Mouse (Mus musculus): ENCODE measurements around the gene Olfr461.
"Not testable (repeated sequence)": the region's sequence is repeated elsewhere in the genome, so short reads cannot be mapped to it uniquely, and the experiment has no call there.

The Olfr461 gene

DNA sequence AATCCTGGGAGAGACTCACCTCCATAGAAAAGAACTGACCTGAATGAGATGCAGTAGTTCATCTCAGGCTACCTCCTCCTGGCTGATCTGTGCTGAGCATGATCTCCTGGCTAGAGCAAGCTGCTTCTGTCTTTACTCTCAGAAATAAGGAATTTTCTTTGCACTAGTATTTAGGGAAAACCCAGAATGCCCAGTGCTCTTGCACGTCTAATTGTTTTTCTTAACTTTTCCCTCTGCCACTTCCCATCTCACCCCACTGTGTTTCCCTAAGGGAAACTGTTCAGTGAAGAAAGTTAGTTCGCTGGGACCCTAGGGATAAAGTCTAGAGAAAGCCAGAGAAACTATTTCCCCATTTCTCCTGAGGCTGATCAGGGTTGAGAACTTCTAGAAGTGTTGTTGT, at the start of gene Olfr461:
Olfr461 (minus strand) TSS at position 101 of the 400 bp plus-strand sequence.
- Histone ChIP-seq H3K27me3 (ENCODE audit: insufficient read depth, low read length) (no peaks in the 10 kb centered on the region), H3K4me1 (replicated peaks; ENCODE audit: low read depth, low read length) (no peaks in the 10 kb centered on the region), H3K4me3 (replicated peaks; ENCODE audit: low read length) (no peak within 1 kb of the TSS), H3K9me3 (ENCODE audit: low read length) (no peaks in the 10 kb centered on the region), H3K36me3 (ENCODE audit: insufficient read depth, low read length) (no peaks in the 10 kb centered on the region)
- no peak for TF ChIP-seq POU5F1 (IDR thresholded peaks at IDR 0.05; ENCODE audit: borderline replicate concordance, low read length)
- no peak for TF ChIP-seq NANOG (IDR thresholded peaks at IDR 0.05; ENCODE audit: borderline replicate concordance, low read length)
- no peak for TF ChIP-seq CTCF (conservative IDR thresholded peaks at IDR 0.05; ENCODE audit: low read length)

DNA sequence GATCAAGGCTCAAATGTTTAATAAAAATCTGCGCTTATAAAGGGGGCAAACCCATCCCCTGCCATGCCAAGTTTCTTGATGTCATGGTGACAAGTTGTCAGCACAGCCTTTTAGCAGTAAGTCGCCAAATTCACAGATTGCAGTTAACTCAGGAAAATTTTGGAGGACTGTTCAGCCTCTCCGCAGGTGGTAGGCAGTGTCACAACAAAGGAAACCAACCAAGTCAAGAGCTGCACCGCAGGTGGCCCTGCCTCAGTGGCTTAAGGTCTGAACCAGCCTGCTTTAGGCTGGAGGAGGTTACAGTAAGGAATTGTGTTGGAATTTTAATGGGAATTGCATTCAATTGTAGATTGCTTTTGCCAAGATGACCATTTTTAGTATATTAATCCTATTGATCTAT, 43.7 kb upstream of the Olfr461 start:
- H3K4me1 ChIP-seq (replicated peaks; ENCODE audit: low read depth, low read length); H3K4me3 ChIP-seq (replicated peaks; ENCODE audit: low read length); H3K27me3 ChIP-seq (ENCODE audit: insufficient read depth, low read length); H3K9me3 ChIP-seq (ENCODE audit: low read length); H3K36me3 ChIP-seq (ENCODE audit: insufficient read depth, low read length): not testable (repeated sequence)

DNA sequence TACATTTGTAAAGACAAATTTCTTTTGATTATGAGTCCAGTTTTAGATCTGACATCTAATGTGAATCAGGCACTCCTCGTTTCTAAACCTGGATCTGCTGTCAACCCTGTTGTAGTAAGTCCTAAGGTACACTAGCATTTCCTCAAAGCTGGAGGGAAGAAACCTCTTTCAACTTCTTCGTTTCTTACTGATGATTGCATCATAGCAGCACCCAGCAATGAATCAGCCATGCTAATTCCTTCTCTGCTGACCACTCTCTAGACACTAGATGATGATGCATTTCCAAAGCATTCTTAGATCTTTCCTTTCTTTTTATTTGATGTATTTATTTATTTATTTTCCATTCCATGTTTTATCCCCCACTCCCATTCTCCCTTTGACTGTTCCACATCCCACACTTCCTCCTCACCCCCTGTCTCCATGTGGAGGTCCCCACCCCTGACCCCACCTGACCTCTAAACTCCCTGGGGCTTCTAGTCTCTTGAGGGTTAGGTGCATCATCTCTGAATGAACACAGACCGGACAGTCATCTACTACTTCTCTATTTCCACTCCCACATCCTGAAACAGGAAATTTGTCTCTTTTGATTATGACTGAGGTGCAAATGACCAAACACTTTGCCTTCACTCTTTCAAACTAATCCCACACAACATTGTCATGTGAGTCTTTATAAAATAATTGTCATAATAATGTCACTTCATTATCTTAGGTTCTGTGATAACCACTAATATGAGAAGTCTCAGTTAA, 40.1 kb upstream of the Olfr461 start:
- TF ChIP-seq NANOG (IDR thresholded peaks at IDR 0.05; ENCODE audit: borderline replicate concordance, low read length) (no peak), POU5F1 (IDR thresholded peaks at IDR 0.05; ENCODE audit: borderline replicate concordance, low read length) (no peak), CTCF (conservative IDR thresholded peaks at IDR 0.05; ENCODE audit: low read length) (no peak)
- Histone ChIP-seq H3K27me3 (ENCODE audit: insufficient read depth, low read length) (no peaks in the 10 kb centered on the region), H3K9me3 (ENCODE audit: low read length) (no peaks in the 10 kb centered on the region), H3K4me3 (replicated peaks; ENCODE audit: low read length) (no peak overlapping the region), H3K36me3 (ENCODE audit: insufficient read depth, low read length) (no peaks in the 10 kb centered on the region), H3K4me1 (replicated peaks; ENCODE audit: low read depth, low read length) (peaks cover 4% of the 10 kb centered on the region; the same call in 1 of the 2 replicates)

DNA sequence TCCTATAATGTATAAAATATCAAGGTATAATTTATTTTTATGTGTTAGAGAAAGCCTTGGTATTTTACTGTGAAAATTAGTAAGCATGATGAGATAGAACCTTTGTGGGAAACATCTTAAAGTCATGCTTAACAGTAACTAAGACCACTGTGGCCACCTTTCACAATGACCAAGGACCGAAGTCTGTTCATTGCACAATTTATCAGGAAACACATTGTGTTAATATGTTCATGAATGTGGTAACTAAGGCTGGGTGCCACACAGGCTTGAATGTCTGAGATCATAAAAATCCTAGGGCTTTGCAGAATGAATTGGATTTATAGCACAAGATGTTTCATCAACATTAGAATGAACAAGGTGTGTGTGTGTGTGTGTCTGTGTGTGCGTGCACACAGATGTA, 33.5 kb upstream of the Olfr461 start:
- TF ChIP-seq NANOG (IDR thresholded peaks at IDR 0.05; ENCODE audit: borderline replicate concordance, low read length) (no peak), POU5F1 (IDR thresholded peaks at IDR 0.05; ENCODE audit: borderline replicate concordance, low read length) (no peak), CTCF (conservative IDR thresholded peaks at IDR 0.05; ENCODE audit: low read length) (no peak)
- Histone ChIP-seq H3K4me1 (replicated peaks; ENCODE audit: low read depth, low read length) (no peaks in the 10 kb centered on the region), H3K4me3 (replicated peaks; ENCODE audit: low read length) (no peak overlapping the region), H3K9me3 (ENCODE audit: low read length) (no peaks in the 10 kb centered on the region), H3K27me3 (ENCODE audit: insufficient read depth, low read length) (no peaks in the 10 kb centered on the region), H3K36me3 (ENCODE audit: insufficient read depth, low read length) (no peaks in the 10 kb centered on the region)

DNA sequence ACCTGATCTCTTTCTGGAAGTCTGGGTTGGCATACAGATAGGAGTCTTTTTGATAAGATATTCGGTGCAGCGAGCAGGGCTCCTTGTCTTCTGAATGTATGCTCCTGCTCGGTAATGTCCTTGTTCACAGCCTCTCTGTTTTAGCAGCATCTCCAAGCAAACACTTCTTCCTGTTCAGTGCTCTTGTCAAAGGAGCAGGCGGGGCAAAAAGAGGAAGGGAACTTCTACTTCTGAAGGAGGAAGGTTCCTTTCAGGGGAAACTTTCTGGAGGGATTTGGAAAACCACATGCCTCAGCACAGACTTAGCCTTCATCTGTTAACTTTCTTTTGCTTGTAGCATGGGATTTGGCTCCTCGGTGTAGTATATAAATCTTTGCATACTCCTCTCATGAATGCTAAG, 30.8 kb upstream of the Olfr461 start, which contains the start of gene Clec5a:
Clec5a (minus strand) TSS at position 177 of the 400 bp plus-strand sequence.
- Histone ChIP-seq H3K4me3 (replicated peaks; ENCODE audit: low read length) (no peak within 1 kb of the TSS), H3K4me1 (replicated peaks; ENCODE audit: low read depth, low read length) (no peaks in the 10 kb centered on the region), H3K27me3 (ENCODE audit: insufficient read depth, low read length) (no peaks in the 10 kb centered on the region), H3K36me3 (ENCODE audit: insufficient read depth, low read length) (no peaks in the 10 kb centered on the region), H3K9me3 (ENCODE audit: low read length) (no peaks in the 10 kb centered on the region)
- TF ChIP-seq NANOG (IDR thresholded peaks at IDR 0.05; ENCODE audit: borderline replicate concordance, low read length) (no peak), POU5F1 (IDR thresholded peaks at IDR 0.05; ENCODE audit: borderline replicate concordance, low read length) (no peak), CTCF (conservative IDR thresholded peaks at IDR 0.05; ENCODE audit: low read length) (no peak)

DNA sequence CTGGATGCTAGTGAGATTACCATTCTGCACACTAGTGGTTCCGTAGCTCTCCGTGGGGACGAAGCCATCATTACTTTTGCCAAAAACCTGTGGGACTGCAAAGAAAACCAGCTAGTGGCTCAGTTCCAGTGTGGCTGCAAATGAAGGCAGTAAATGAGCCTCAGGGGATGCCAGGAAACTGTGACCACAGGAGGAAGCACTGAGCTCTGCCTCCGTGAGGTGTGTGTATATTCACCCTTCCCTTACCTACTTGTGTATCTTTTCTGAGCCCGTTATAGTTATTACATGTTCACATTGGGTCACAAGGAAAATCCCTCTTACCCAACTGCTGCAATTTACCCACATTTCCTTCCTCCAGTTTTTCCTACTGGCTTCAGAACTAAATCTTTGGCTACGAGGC, 29.5 kb upstream of the Olfr461 start:
- TF ChIP-seq NANOG (IDR thresholded peaks at IDR 0.05; ENCODE audit: borderline replicate concordance, low read length) (no peak), POU5F1 (IDR thresholded peaks at IDR 0.05; ENCODE audit: borderline replicate concordance, low read length) (no peak), CTCF (conservative IDR thresholded peaks at IDR 0.05; ENCODE audit: low read length) (no peak)
- Histone ChIP-seq H3K27me3 (ENCODE audit: insufficient read depth, low read length) (no peaks in the 10 kb centered on the region), H3K36me3 (ENCODE audit: insufficient read depth, low read length) (no peaks in the 10 kb centered on the region), H3K9me3 (ENCODE audit: low read length) (no peaks in the 10 kb centered on the region), H3K4me1 (replicated peaks; ENCODE audit: low read depth, low read length) (no peaks in the 10 kb centered on the region), H3K4me3 (replicated peaks; ENCODE audit: low read length) (no peak overlapping the region)

DNA sequence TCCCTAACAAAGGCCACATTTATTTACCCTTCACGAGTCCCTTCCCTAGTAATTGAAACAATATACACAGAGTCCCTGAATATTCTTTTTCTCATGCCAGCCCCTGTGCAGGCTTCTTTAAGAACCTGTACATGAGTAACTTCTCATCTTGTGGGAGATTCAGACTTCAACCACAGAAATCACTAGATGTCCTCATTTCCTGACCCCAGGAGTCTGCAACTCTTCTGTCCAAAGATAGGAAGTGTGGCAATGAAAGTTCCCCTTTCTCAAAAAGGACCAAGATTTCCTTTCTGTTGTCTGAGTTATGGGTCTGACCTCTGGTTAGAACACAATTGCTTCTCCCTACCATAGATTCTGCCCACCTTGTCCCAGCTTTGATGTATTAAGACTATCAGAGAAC, 21.5 kb upstream of the Olfr461 start:
- H3K36me3 ChIP-seq (ENCODE audit: insufficient read depth, low read length), result no peaks in the 10 kb centered on the region
- H3K9me3 ChIP-seq (ENCODE audit: low read length), result no peaks in the 10 kb centered on the region
- no peak overlapping the region for H3K4me3 ChIP-seq (replicated peaks; ENCODE audit: low read length)
- H3K27me3 ChIP-seq (ENCODE audit: insufficient read depth, low read length), result no peaks in the 10 kb centered on the region
- H3K4me1 ChIP-seq (replicated peaks; ENCODE audit: low read depth, low read length), result no peaks in the 10 kb centered on the region
- no peak for TF ChIP-seq CTCF (conservative IDR thresholded peaks at IDR 0.05; ENCODE audit: low read length)
- TF ChIP-seq NANOG (IDR thresholded peaks at IDR 0.05; ENCODE audit: borderline replicate concordance, low read length), result no peak
- no peak for TF ChIP-seq POU5F1 (IDR thresholded peaks at IDR 0.05; ENCODE audit: borderline replicate concordance, low read length)

DNA sequence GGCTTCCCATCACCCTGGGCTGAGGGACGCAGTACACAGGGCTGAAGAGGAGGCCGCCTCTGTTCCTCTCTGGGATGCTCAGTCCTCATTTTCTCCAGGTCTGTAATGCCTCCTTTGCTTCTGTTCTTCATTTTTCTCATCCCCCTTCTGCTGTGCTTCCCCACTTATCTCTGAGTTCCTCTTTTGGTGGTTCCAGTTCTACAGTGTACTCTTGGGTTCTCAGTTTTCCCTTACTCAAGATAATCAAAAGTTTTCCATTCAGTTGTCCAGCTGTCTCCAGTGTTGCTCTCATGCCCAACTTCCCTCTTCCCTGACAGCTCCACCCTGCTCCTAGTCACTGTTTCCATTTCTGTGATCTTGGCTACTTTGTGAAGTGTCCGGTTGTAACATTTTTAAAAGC, 18.8 kb upstream of the Olfr461 start:
- no peaks in the 10 kb centered on the region for H3K27me3 ChIP-seq (ENCODE audit: insufficient read depth, low read length)
- H3K4me3 ChIP-seq (replicated peaks; ENCODE audit: low read length), result no peak overlapping the region
- no peaks in the 10 kb centered on the region for H3K36me3 ChIP-seq (ENCODE audit: insufficient read depth, low read length)
- no peaks in the 10 kb centered on the region for H3K4me1 ChIP-seq (replicated peaks; ENCODE audit: low read depth, low read length)
- TF ChIP-seq CTCF (conservative IDR thresholded peaks at IDR 0.05; ENCODE audit: low read length) (no peak), NANOG (IDR thresholded peaks at IDR 0.05; ENCODE audit: borderline replicate concordance, low read length) (no peak), POU5F1 (IDR thresholded peaks at IDR 0.05; ENCODE audit: borderline replicate concordance, low read length) (no peak)
- no peaks in the 10 kb centered on the region for H3K9me3 ChIP-seq (ENCODE audit: low read length)

DNA sequence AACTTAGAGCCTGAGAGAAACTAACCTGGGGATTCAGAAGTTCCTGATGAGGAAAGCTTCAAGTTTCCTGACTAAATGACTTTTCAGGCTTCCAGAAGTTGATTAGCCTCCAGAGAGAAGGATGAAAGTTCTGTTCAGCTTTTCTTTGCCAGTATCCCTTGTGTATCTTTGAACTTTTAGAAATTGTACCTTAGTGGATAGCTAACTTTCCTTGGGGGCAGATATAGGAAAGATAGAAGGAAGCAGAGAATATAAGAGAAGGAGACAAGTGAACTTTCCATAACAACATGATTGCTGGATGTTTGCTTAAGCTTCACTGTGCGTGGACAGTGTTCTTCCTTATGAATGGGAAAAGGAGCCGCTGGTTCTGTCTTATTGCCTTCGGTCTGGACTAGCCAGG, 14.3 kb upstream of the Olfr461 start, which contains the start of gene Olfr460:
Olfr460 (plus strand) TSS at position 301 of the 400 bp plus-strand sequence.
- TF ChIP-seq POU5F1 (IDR thresholded peaks at IDR 0.05; ENCODE audit: borderline replicate concordance, low read length) (no peak), CTCF (conservative IDR thresholded peaks at IDR 0.05; ENCODE audit: low read length) (no peak), NANOG (IDR thresholded peaks at IDR 0.05; ENCODE audit: borderline replicate concordance, low read length) (no peak)
- H3K4me1 ChIP-seq (replicated peaks; ENCODE audit: low read depth, low read length), result no peaks in the 10 kb centered on the region
- no peaks in the 10 kb centered on the region for H3K36me3 ChIP-seq (ENCODE audit: insufficient read depth, low read length)
- no peak within 1 kb of the TSS for H3K4me3 ChIP-seq (replicated peaks; ENCODE audit: low read length)
- no peaks in the 10 kb centered on the region for H3K27me3 ChIP-seq (ENCODE audit: insufficient read depth, low read length)
- peaks cover 13% of the 10 kb centered on the region for H3K9me3 ChIP-seq (ENCODE audit: low read length)
